Mouse (Mus musculus) stomach, embryonic 15.5 days (tissue): ENCODE results near the gene Nt5e. TPM values are rescaled to one million over a fixed set of nuclear protein-coding genes. Genes with fewer than 3 reads are reported as not detected.

Experiments used
- ATAC-seq: fragments of 200-750 bp; cut with Nextera tagmentation; 2 replicates; pipeline ENCODE4 v1.8.0; 2017; ENCODE audit warnings: low read depth, moderate number of reproducible peaks, moderate TSS enrichment; ENCODE audit not compliant: insufficient read depth, low FRiP score
- H3K27ac ChIP-seq: fragments of 300-500 bp; sonication (generic); 2 replicates; pipeline ENCODE4 v1.5.1; 2015; ENCODE audit warnings: mild to moderate bottlenecking, inconsistent platforms
- H3K27me3 ChIP-seq: fragments of 300-500 bp; sonication (generic); replicated peaks from 2 replicates; pipeline ENCODE4 v1.6.1; 2015; ENCODE audit warnings: inconsistent platforms
- H3K36me3 ChIP-seq: fragments of 300-500 bp; sonication (generic); 2 replicates; pipeline ENCODE4 v1.6.1; 2015; ENCODE audit warnings: inconsistent platforms
- H3K4me1 ChIP-seq: fragments of 300-500 bp; sonication (generic); 2 replicates; pipeline ENCODE4 v1.6.1; 2015; ENCODE audit warnings: inconsistent platforms
- H3K4me2 ChIP-seq: fragments of 300-500 bp; sonication (generic); 2 replicates; pipeline ENCODE4 v1.6.1; 2015; ENCODE audit warnings: mild to moderate bottlenecking, inconsistent platforms
- H3K4me3 ChIP-seq: fragments of 300-500 bp; sonication (generic); replicated peaks from 2 replicates; pipeline ENCODE4 v1.5.1; 2015; ENCODE audit warnings: inconsistent platforms
- H3K9ac ChIP-seq: fragments of 300-500 bp; sonication (generic); 2 replicates; pipeline ENCODE4 v1.6.1; 2015; ENCODE audit warnings: inconsistent platforms
- H3K9me3 ChIP-seq: fragments of 300-500 bp; sonication (generic); 2 replicates; pipeline ENCODE4 v1.6.1; 2016; ENCODE audit warnings: inconsistent platforms
- whole genome bisulfite sequencing: fragments of 180-500 bp; shearing (Covaris S2); methylation state at CpG from one replicate; pipeline ENCODE4 v1.1.7; 2015; 5-methylcytosine and 5-hydroxymethylcytosine counted together
- polyA plus RNA-seq: library from polyadenylated mRNA; unstranded; fragments of >200 nt; fragmentation: Nextera tagmentation; extraction: Ambion mirVana; gene quantifications from 2 replicates; pipeline ENCODE4 v1.2.1, GENCODE M21; 2015

Nt5e gene
- polyA plus RNA-seq, 1 experiment from 2014 or later = 4.5 TPM

GRCm38 (mm10) chr9:88350317-88350716 lies 23.3 kb downstream of the Nt5e start:
- no peak overlapping the region for H3K4me2 ChIP-seq
- no peaks in the 10 kb centered on the region for H3K9me3 ChIP-seq
- ATAC-seq = no peak
- no peak overlapping the region for H3K4me3 ChIP-seq
- H3K27me3 ChIP-seq = no peaks in the 10 kb centered on the region
- H3K36me3 ChIP-seq = no peaks in the 10 kb centered on the region
- no peaks in the 10 kb centered on the region for H3K4me1 ChIP-seq
- no peak overlapping the region for H3K9ac ChIP-seq
- H3K27ac ChIP-seq = no peak overlapping the region
- WGBS = 68% methylated on average over 1 of the region's 1 CpGs

- Histone ChIP-seq H3K36me3 (no peaks in the 10 kb centered on the region), H3K27me3 (no peaks in the 10 kb centered on the region), H3K4me3 (no peak overlapping the region), H3K4me1 (no peaks in the 10 kb centered on the region), H3K9ac (no peak overlapping the region), H3K9me3 (no peaks in the 10 kb centered on the region), H3K4me2 (no peak overlapping the region), H3K27ac (no peak overlapping the region)
- 0 out of 2 replicates have a peak, but pooled peaks have one; percentile 17 for ATAC-seq
- WGBS = 31% methylated on average over 3 of the region's 3 CpGs
Measured at GRCm38 (mm10) chr9:88351163-88351562, 24.2 kb downstream of the Nt5e start.

- WGBS = 72% methylated on average over 6 of the region's 6 CpGs
Measured at GRCm38 (mm10) chr9:88352741-88353140, 25.7 kb downstream of the Nt5e start.

GRCm38 (mm10) chr9:88353459-88353858 lies 26.5 kb downstream of the Nt5e start:
- 93% methylated on average over 7 of the region's 7 CpGs for WGBS
- no peak overlapping the region for H3K27ac ChIP-seq
- no peak overlapping the region for H3K4me2 ChIP-seq
- ATAC-seq = no peak
- no peaks in the 10 kb centered on the region for H3K27me3 ChIP-seq
- no peaks in the 10 kb centered on the region for H3K9me3 ChIP-seq
- no peak overlapping the region for H3K4me3 ChIP-seq
- H3K4me1 ChIP-seq = no peaks in the 10 kb centered on the region
- H3K36me3 ChIP-seq = no peaks in the 10 kb centered on the region
- no peak overlapping the region for H3K9ac ChIP-seq

More at GRCm38 (mm10) chr9:88352741-88353140, 25.7 kb downstream of the Nt5e start:
- no peak overlapping the region for H3K4me2 ChIP-seq
- H3K9ac ChIP-seq = no peak overlapping the region
- H3K27me3 ChIP-seq = no peaks in the 10 kb centered on the region
- H3K27ac ChIP-seq = no peak overlapping the region
- H3K36me3 ChIP-seq = no peaks in the 10 kb centered on the region
- no peak for ATAC-seq
- no peaks in the 10 kb centered on the region for H3K9me3 ChIP-seq
- H3K4me3 ChIP-seq = no peak overlapping the region
- H3K4me1 ChIP-seq = no peaks in the 10 kb centered on the region

- Histone ChIP-seq H3K36me3 (no peaks in the 10 kb centered on the region), H3K4me3 (no peak overlapping the region), H3K9me3 (no peaks in the 10 kb centered on the region), H3K4me2 (no peak overlapping the region), H3K27ac (no peak overlapping the region), H3K9ac (no peak overlapping the region), H3K4me1 (no peaks in the 10 kb centered on the region), H3K27me3 (no peaks in the 10 kb centered on the region)
- 55% methylated on average over 3 of the region's 3 CpGs for WGBS
- ATAC-seq = no peak
Measured at GRCm38 (mm10) chr9:88357173-88357572, 30.2 kb downstream of the Nt5e start.

GRCm38 (mm10) chr9:88359140-88359539 lies 32.1 kb downstream of the Nt5e start:
- Histone ChIP-seq H3K27me3 (no peaks in the 10 kb centered on the region), H3K36me3 (no peaks in the 10 kb centered on the region), H3K4me3 (no peak overlapping the region), H3K27ac (no peak overlapping the region), H3K9me3 (no peaks in the 10 kb centered on the region), H3K4me1 (no peaks in the 10 kb centered on the region), H3K9ac (no peak overlapping the region), H3K4me2 (no peak overlapping the region)
- ATAC-seq = no peak
- WGBS = 80% methylated on average over 2 of the region's 2 CpGs

- Histone ChIP-seq H3K4me3 (no peak overlapping the region), H3K4me1 (no peaks in the 10 kb centered on the region), H3K27me3 (no peaks in the 10 kb centered on the region), H3K36me3 (no peaks in the 10 kb centered on the region), H3K4me2 (no peak overlapping the region), H3K9me3 (no peaks in the 10 kb centered on the region), H3K27ac (no peak overlapping the region), H3K9ac (no peak overlapping the region)
- 67% methylated on average over 14 of the region's 14 CpGs for WGBS
- ATAC-seq = no peak; the same call in 1 of the 2 replicates
Measured at GRCm38 (mm10) chr9:88361211-88361909, 34.4 kb downstream of the Nt5e start.

GRCm38 (mm10) chr9:88362055-88362850 lies 35.3 kb downstream of the Nt5e start:
- Histone ChIP-seq H3K9ac (no peak overlapping the region), H3K4me3 (no peak overlapping the region), H3K27me3 (no peaks in the 10 kb centered on the region), H3K9me3 (no peaks in the 10 kb centered on the region), H3K4me1 (no peaks in the 10 kb centered on the region), H3K36me3 (no peaks in the 10 kb centered on the region), H3K27ac (no peak overlapping the region), H3K4me2 (no peak overlapping the region)
- WGBS = 29% methylated on average over 5 of the region's 5 CpGs
- no peak for ATAC-seq

GRCm38 (mm10) chr9:88363102-88363501 lies 36.1 kb downstream of the Nt5e start:
- no peak for ATAC-seq
- Histone ChIP-seq H3K36me3 (no peaks in the 10 kb centered on the region), H3K4me3 (no peak overlapping the region), H3K4me1 (no peaks in the 10 kb centered on the region), H3K27me3 (no peaks in the 10 kb centered on the region), H3K9ac (no peak overlapping the region), H3K9me3 (no peaks in the 10 kb centered on the region), H3K27ac (no peak overlapping the region), H3K4me2 (no peak overlapping the region)
- WGBS = 89% methylated on average over 3 of the region's 3 CpGs

- no peak overlapping the region for H3K4me3 ChIP-seq
- H3K27me3 ChIP-seq = no peaks in the 10 kb centered on the region
- H3K4me1 ChIP-seq = no peaks in the 10 kb centered on the region
- H3K27ac ChIP-seq = no peak overlapping the region
- ATAC-seq = no peak
- H3K9ac ChIP-seq = no peak overlapping the region
- WGBS = 81% methylated on average over 4 of the region's 4 CpGs
- no peak overlapping the region for H3K4me2 ChIP-seq
- no peaks in the 10 kb centered on the region for H3K9me3 ChIP-seq
- no peaks in the 10 kb centered on the region for H3K36me3 ChIP-seq
Measured at GRCm38 (mm10) chr9:88366308-88366707, 39.3 kb downstream of the Nt5e start.

GRCm38 (mm10) chr9:88366819-88367218 lies 39.8 kb downstream of the Nt5e start:
- Histone ChIP-seq H3K4me3 (no peak overlapping the region), H3K36me3 (no peaks in the 10 kb centered on the region), H3K9me3 (no peaks in the 10 kb centered on the region), H3K27ac (no peak overlapping the region), H3K4me1 (no peaks in the 10 kb centered on the region), H3K4me2 (no peak overlapping the region), H3K9ac (no peak overlapping the region), H3K27me3 (no peaks in the 10 kb centered on the region)
- no peak for ATAC-seq
- 74% methylated on average over 4 of the region's 4 CpGs for WGBS

GRCm38 (mm10) chr9:88367322-88367721 lies 40.3 kb downstream of the Nt5e start:
- Histone ChIP-seq H3K4me3 (no peak overlapping the region), H3K36me3 (no peaks in the 10 kb centered on the region), H3K27ac (no peak overlapping the region), H3K27me3 (no peaks in the 10 kb centered on the region), H3K4me1 (no peaks in the 10 kb centered on the region), H3K9ac (no peak overlapping the region), H3K9me3 (no peaks in the 10 kb centered on the region), H3K4me2 (no peak overlapping the region)
- ATAC-seq = no peak
- WGBS = 76% methylated on average over 5 of the region's 5 CpGs
